Mouse (Mus musculus) CH12.LX (cell line): Measurements from ENCODE around the gene Gm10271. TPM values are rescaled to one million over a fixed set of nuclear protein-coding genes. Genes with fewer than 3 reads are reported as not detected.

Experiments
- DNase-seq: peaks from one replicate; pipeline ENCODE4 v3.0.0-alpha.2; 2013; ENCODE audit errors: extremely low read depth
- H3K27ac ChIP-seq: 2 replicates; pipeline ENCODE4 v1.5.1; 2012; ENCODE audit warnings: low read depth, mild to moderate bottlenecking, control low read depth, moderate library complexity; ENCODE audit not compliant: insufficient read depth
- H3K27me3 ChIP-seq: replicated peaks from 2 replicates; pipeline ENCODE3; 2012; ENCODE audit warnings: inconsistent platforms
- H3K36me3 ChIP-seq, 2 experiments: replicated peaks in 1 of 2; 2 replicates each; pipeline versions ENCODE3 to v1.6.1; 2012; ENCODE audit warnings: inconsistent platforms in 1 of 2, low read length in 1 of 2, mild to moderate bottlenecking in 1 of 2, mixed read lengths in 1 of 2, moderate library complexity in 1 of 2; ENCODE audit not compliant: control insufficient read depth in 1 of 2, insufficient read depth in 1 of 2
- H3K4me1 ChIP-seq, 2 experiments: 2 replicates each; pipeline ENCODE4 v1.6.1; 2012; ENCODE audit warnings: inconsistent platforms in 1 of 2, moderate library complexity in 1 of 2; ENCODE audit not compliant: insufficient read depth in 2 of 2, control insufficient read depth in 1 of 2
- H3K4me2 ChIP-seq: 2 replicates; pipeline ENCODE4 v1.6.1; 2012; ENCODE audit warnings: low read depth, mild to moderate bottlenecking, control low read depth; ENCODE audit not compliant: poor library complexity, insufficient read depth, severe bottlenecking
- H3K4me3 ChIP-seq, 3 experiments: fragments of 150-350 bp in 1 of 3; sonication (generic) in 1 of 3; replicated peaks in 1 of 3; 2 replicates each; pipeline versions ENCODE3 to v1.5.1; 2011 to 2012; ENCODE audit warnings: low read depth in 2 of 3, low read length in 2 of 3, mild to moderate bottlenecking in 2 of 3, moderate library complexity in 2 of 3, control low read depth in 1 of 3, improper control_type of control experiment in 1 of 3, inconsistent platforms in 1 of 3, mixed read lengths in 1 of 3; ENCODE audit not compliant: poor library complexity in 1 of 3
- H3K79me2 ChIP-seq: replicated peaks from 2 replicates; pipeline ENCODE4 v1.6.1; 2012; ENCODE audit warnings: mild to moderate bottlenecking, moderate library complexity; ENCODE audit not compliant: control insufficient read depth, poor library complexity, insufficient read depth, severe bottlenecking; ENCODE audit errors: extremely low read depth
- H3K9ac ChIP-seq: 2 replicates; pipeline ENCODE4 v1.6.1; 2012; ENCODE audit warnings: low read depth, mild to moderate bottlenecking, control low read depth, moderate library complexity; ENCODE audit not compliant: insufficient read depth
- H3K9me3 ChIP-seq: replicated peaks from 2 replicates; pipeline ENCODE3; 2012; ENCODE audit warnings: low read length, inconsistent platforms, mixed read lengths
- CHD1 ChIP-seq: IDR thresholded peaks from 2 replicates; pipeline ENCODE4 v1.6.1; 2012; ENCODE audit warnings: low read depth, low read length, improper control_type of control experiment, inconsistent platforms
- CTCF ChIP-seq, 2 experiments: IDR thresholded peaks in 1 of 2; conservative IDR thresholded peaks in 1 of 2; 2 replicates each; pipeline ENCODE4 v1.5.1; 2011 to 2012; ENCODE audit warnings: low read depth in 2 of 2, low read length in 2 of 2, improper control_type of control experiment in 1 of 2, inconsistent platforms in 1 of 2, mild to moderate bottlenecking in 1 of 2, moderate library complexity in 1 of 2
- ELF1 ChIP-seq: IDR thresholded peaks from 2 replicates; pipeline ENCODE4 v1.6.1; 2014; ENCODE audit warnings: low read depth, mild to moderate bottlenecking, inconsistent platforms, low read length, improper control_type of control experiment
- EP300 ChIP-seq: IDR thresholded peaks from 2 replicates; pipeline ENCODE4 v1.6.1; 2011; ENCODE audit warnings: low read length, improper control_type of control experiment
- ETS1 ChIP-seq: conservative IDR thresholded peaks from 2 replicates; pipeline ENCODE4 v1.6.1; 2012; ENCODE audit warnings: low read depth, mild to moderate bottlenecking, inconsistent platforms, low read length, improper control_type of control experiment, moderate library complexity
- GABPA ChIP-seq: IDR thresholded peaks from 2 replicates; pipeline ENCODE4 v1.6.1; 2012; ENCODE audit warnings: low read depth, low read length, improper control_type of control experiment, inconsistent platforms; ENCODE audit not compliant: insufficient replicate concordance
- JUN ChIP-seq: IDR thresholded peaks from 2 replicates; pipeline ENCODE4 v1.6.1; 2011; ENCODE audit warnings: low read depth, mild to moderate bottlenecking, low read length, improper control_type of control experiment, moderate library complexity; ENCODE audit not compliant: insufficient read depth
- KAT2A ChIP-seq: IDR thresholded peaks from 2 replicates; pipeline ENCODE4 v1.6.1; 2012; ENCODE audit warnings: low read length, improper control_type of control experiment, inconsistent platforms; ENCODE audit not compliant: insufficient replicate concordance
- MAZ ChIP-seq: IDR thresholded peaks from 2 replicates; pipeline ENCODE4 v1.6.1; 2012; ENCODE audit warnings: low read depth, mild to moderate bottlenecking, inconsistent platforms, low read length, improper control_type of control experiment, moderate library complexity
- NRF1 ChIP-seq: IDR thresholded peaks from 2 replicates; pipeline ENCODE4 v1.6.1; 2014; ENCODE audit warnings: low read depth, mild to moderate bottlenecking, inconsistent platforms, low read length, improper control_type of control experiment, moderate library complexity
- PAX5 ChIP-seq: IDR thresholded peaks from 2 replicates; pipeline ENCODE4 v1.6.1; 2012; ENCODE audit warnings: low read length, inconsistent platforms, mixed read lengths
- POLR2A ChIP-seq: IDR thresholded peaks from 2 replicates; pipeline ENCODE4 v1.6.1; 2011; ENCODE audit warnings: low read depth, mild to moderate bottlenecking, improper control_type of control experiment, low read length
- RAD21 ChIP-seq: IDR thresholded peaks from 2 replicates; pipeline ENCODE4 v1.6.1; 2011; ENCODE audit warnings: low read depth, mild to moderate bottlenecking, low read length, improper control_type of control experiment, moderate library complexity
- TBP ChIP-seq: conservative IDR thresholded peaks from 2 replicates; pipeline ENCODE4 v1.6.1; 2011; ENCODE audit warnings: low read depth, low read length, improper control_type of control experiment
- UBTF ChIP-seq: IDR thresholded peaks from 2 replicates; pipeline ENCODE4 v1.6.1; 2012; ENCODE audit warnings: low read depth, mild to moderate bottlenecking, inconsistent platforms, low read length, improper control_type of control experiment, moderate library complexity
- ZC3H11A ChIP-seq: IDR thresholded peaks from 2 replicates; pipeline ENCODE4 v1.6.1; 2012; ENCODE audit warnings: low read depth, mild to moderate bottlenecking, inconsistent platforms, low read length, improper control_type of control experiment
- dilution Hi-C: fragments of 300-500 bp; cut with MboI; formaldehyde crosslinking; loops from 2 replicates; pipeline ENCODE4 v1.14.3; 2020; ENCODE audit warnings: low sequenced_read_pairs; ENCODE audit not compliant: extremely low pct_unique_long_range_greater_than_20kb, extremely low pct_ligation_motif_present
- in situ Hi-C: fragments of 300-500 bp; cut with MboI; formaldehyde crosslinking; loops from 3 replicates; pipeline ENCODE4 v1.14.3; 2019; ENCODE audit warnings: low sequenced_read_pairs, low pct_ligation_motif_present, low pct_unique_long_range_greater_than_20kb, mixed read lengths
- polyA plus RNA-seq: library from polyadenylated mRNA; unstranded; fragments of >175 nt; gene quantifications from 2 replicates; pipeline ENCODE4 v1.2.1, GENCODE M21; 2012; ENCODE audit warnings: low read depth; ENCODE audit not compliant: insufficient read length
- total RNA-seq, 2 experiments: library from RNA; depleted of rRNA; stranded (reverse); fragments of 300-350 nt in 1 of 2; fragments of >200 nt in 1 of 2; gene quantifications; 2 replicates each; pipeline ENCODE4 v1.2.3; 2012 to 2014

The Gm10271 gene
- total and polyA plus RNA-seq, 3 experiments: not detected

DNA sequence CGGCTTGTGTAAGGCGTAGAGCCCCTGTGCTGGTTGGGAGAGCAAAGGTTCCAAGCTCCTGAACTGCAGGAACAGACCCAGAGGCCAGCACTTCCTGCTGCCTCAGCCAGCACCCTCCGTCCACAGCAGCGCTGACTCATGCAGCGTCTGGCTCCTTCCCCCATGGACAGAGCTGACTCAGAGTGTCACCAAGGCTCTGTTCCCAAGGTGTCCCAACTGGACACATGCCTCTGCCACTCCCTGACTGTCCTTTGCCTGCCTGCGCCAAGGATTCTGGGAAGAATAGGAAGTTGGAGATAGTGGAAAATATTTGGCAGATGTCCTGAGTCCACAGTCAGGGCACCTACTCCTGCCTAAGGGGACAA is 23.8 kb upstream of the Gm10271 start:
- Histone ChIP-seq H3K4me3 (no peak overlapping the region), H3K4me1 (peaks cover 0 to 7% of the 10 kb centered on the region in 2 experiments; a peak in 2 of 4 replicates), H3K27ac (no peak overlapping the region), H3K79me2 (no peaks in the 10 kb centered on the region), H3K27me3 (no peaks in the 10 kb centered on the region), H3K36me3 (no peaks in the 10 kb centered on the region), H3K9me3 (no peaks in the 10 kb centered on the region), H3K4me2 (no peak overlapping the region), H3K9ac (no peak overlapping the region)
- TF ChIP-seq EP300 (no peak), CHD1 (no peak), TBP (no peak), KAT2A (no peak), MAZ (no peak), GABPA (no peak)
- in situ Hi-C loops (no loop called here), dilution Hi-C loops (no loop called here)
- DNase-seq: no peak

DNA sequence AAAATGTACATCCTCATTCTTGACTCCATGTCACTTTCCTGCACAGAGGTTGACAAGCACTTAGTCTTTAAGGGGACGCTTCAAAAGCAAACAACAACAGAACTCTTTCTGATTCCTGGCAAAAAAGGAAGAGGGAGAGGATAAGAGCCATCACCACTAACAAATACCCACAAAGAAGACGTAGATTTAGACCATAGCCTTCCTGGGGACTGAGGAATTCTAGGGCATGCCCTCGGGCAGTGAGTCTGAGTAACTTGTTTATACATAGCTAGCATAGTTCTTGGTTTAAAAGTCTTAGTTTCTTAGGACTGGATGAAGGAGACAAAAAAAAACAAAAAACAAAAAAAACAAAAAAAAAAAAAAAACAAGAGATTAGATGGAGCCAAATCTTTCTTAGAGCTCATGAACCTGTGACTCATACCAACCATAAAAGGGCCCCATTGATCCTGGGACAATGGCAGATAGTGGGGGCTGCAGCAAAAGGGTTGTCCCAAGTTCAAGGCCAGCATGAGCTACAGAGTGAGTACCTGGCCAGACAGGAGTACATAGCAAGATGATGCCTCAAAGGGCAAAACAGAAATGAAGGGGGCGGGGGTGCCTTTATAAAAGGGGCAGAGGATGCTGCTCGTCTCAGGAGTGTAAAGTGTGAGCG is 23.3 kb upstream of the Gm10271 start:
- Histone ChIP-seq H3K27ac (no peak overlapping the region), H3K79me2 (no peaks in the 10 kb centered on the region), H3K9ac (no peak overlapping the region), H3K4me3 (no peak overlapping the region), H3K36me3 (no peaks in the 10 kb centered on the region), H3K27me3 (no peaks in the 10 kb centered on the region), H3K9me3 (no peaks in the 10 kb centered on the region), H3K4me2 (no peak overlapping the region), H3K4me1 (peaks cover 0 to 7% of the 10 kb centered on the region in 2 experiments; a peak in 2 of 4 replicates)
- no peak for DNase-seq
- TF ChIP-seq UBTF (no peak), JUN (no peak), RAD21 (no peak), CTCF (conservative IDR thresholded peaks at IDR 0.05 in 1 of 2, IDR thresholded peaks at IDR 0.05 in 1 of 2; ENCODE audit: low read depth in 2 of 2, low read length in 2 of 2) (no peak), ELF1 (no peak), EP300 (no peak), NRF1 (no peak)
- in situ Hi-C loops (no loop called here), dilution Hi-C loops (no loop called here)

DNA sequence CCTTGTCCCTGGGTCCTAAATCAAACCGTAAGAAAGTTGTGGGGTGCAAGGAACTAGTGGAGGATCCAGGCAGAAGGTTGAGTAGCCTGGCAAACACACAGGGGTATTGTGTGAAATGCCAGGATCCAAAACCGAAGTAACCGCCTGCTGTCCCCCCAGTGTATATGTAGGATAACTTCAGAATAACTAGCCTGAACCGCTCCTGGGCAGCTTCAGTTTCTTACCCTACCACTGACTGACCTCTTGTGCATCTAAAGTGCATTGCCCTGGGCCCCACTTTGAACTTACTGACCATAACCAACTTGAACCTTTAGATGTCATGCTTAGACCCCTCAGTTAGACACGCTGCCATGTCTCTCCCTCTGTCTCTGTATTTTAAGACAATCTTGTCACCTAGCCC is 22.8 kb upstream of the Gm10271 start:
- no peak overlapping the region for H3K27ac ChIP-seq
- H3K4me3 ChIP-seq: no peak overlapping the region
- no peak overlapping the region for H3K9ac ChIP-seq
- H3K36me3 ChIP-seq: no peaks in the 10 kb centered on the region
- no peak overlapping the region for H3K4me2 ChIP-seq
- H3K9me3 ChIP-seq: no peaks in the 10 kb centered on the region
- TF ChIP-seq ZC3H11A: no peak
- no peak for TF ChIP-seq ETS1
- TF ChIP-seq KAT2A: no peak
- no peak for TF ChIP-seq PAX5
- no peak for TF ChIP-seq POLR2A
- no peaks in the 10 kb centered on the region for H3K79me2 ChIP-seq
- H3K4me1 ChIP-seq: peaks cover 0 to 7% of the 10 kb centered on the region in 2 experiments; a peak in 2 of 4 replicates
- dilution Hi-C loops: no loop called here
- H3K27me3 ChIP-seq: no peaks in the 10 kb centered on the region
- in situ Hi-C loops: no loop called here
- DNase-seq: no peak
